9 mouse cellular contexts compared by ENCODE assay signal in genomic region chr16:5931680-5932079, GRCm38 (mm10). TPM values are rescaled to one million over a fixed set of nuclear protein-coding genes. Genes with fewer than 3 reads are reported as not detected.
DNase-seq lines count a peak whose midpoint lies in the region; ATAC-seq and TF ChIP-seq lines count a peak whose summit lies in the region.
"Had no signal": no experiment of that assay in that cellular context is flagged by ENCODE, and none has a peak within 500 bp of the region (broad histone marks: within the 10 kb centered on the region; RNA-seq: fewer than 3 reads in every experiment).

No protein-coding gene starts in this region.

- in situ Hi-C loops in CH12.LX (cut with MboI; ENCODE audit: low pct_ligation_motif_present, low pct_unique_long_range_greater_than_20kb, low sequenced_read_pairs), result no loop called here

- peaks cover 11% of the 10 kb centered on the region for H3K27me3 ChIP-seq in CH12.LX (replicated peaks)
- H3K27me3 ChIP-seq in liver, postnatal 0 days (ENCODE audit: insufficient read depth, low read length), result no peaks in the 10 kb centered on the region
- H3K27me3 ChIP-seq: embryonic facial prominence, embryonic 15.5 days had no signal

- dilution Hi-C loops in CH12.LX (cut with MboI; ENCODE audit: extremely low pct_ligation_motif_present, extremely low pct_unique_long_range_greater_than_20kb, low sequenced_read_pairs), result no loop called here

- no peak overlapping the region for H3K4me2 ChIP-seq in CH12.LX (ENCODE audit: insufficient read depth, low read depth, poor library complexity, severe bottlenecking)
- no peak overlapping the region for H3K4me2 ChIP-seq in liver, postnatal 0 days (ENCODE audit: low read depth, low read length)
- H3K4me2 ChIP-seq: embryonic facial prominence, embryonic 15.5 days had no signal

- no peak overlapping the region for H3K9ac ChIP-seq in CH12.LX (ENCODE audit: insufficient read depth, low read depth)
- H3K9ac ChIP-seq in liver, postnatal 0 days (replicated peaks), result no peak overlapping the region
- H3K9ac ChIP-seq: embryonic facial prominence, embryonic 15.5 days had no signal

- H3K9me3 ChIP-seq in CH12.LX (replicated peaks; ENCODE audit: low read length), result peaks cover 38% of the 10 kb centered on the region
- H3K9me3 ChIP-seq in liver, postnatal 0 days (ENCODE audit: low read length), result no peaks in the 10 kb centered on the region
- H3K9me3 ChIP-seq: embryonic facial prominence, embryonic 15.5 days had no signal

- peak; percentile 64 for DNase-seq in CH12.LX (ENCODE audit: extremely low read depth)
- peak; percentile 90 for DNase-seq in adrenal gland, postnatal 10 days
- DNase-seq in embryo, embryonic 10.5 days (ENCODE audit: low spot score), result peak; percentile 90
- peak; percentile 61 for DNase-seq in kidney, postnatal 14 days
- DNase-seq in liver, postnatal 0 days, result peak; percentile 55
- peak; percentile 45 for DNase-seq in retina, adult 2 months (ENCODE audit: low read depth, low spot score)
- peak; percentile 28 for DNase-seq in urinary bladder, adult 2 months (ENCODE audit: low spot score)

- H3K79me2 ChIP-seq in CH12.LX (replicated peaks; ENCODE audit: control insufficient read depth, extremely low read depth, insufficient read depth, poor library complexity, severe bottlenecking), result no peaks in the 10 kb centered on the region

- H3K36me3 ChIP-seq in CH12.LX (replicated peaks in 1 of 2; ENCODE audit: control insufficient read depth in 1 of 2, insufficient read depth in 1 of 2, low read length in 1 of 2), result no peaks in the 10 kb centered on the region
- H3K36me3 ChIP-seq in liver, postnatal 0 days (replicated peaks; ENCODE audit: insufficient read depth, low read length), result no peaks in the 10 kb centered on the region
- H3K36me3 ChIP-seq: embryonic facial prominence, embryonic 15.5 days had no signal

- no peak overlapping the region for H3K27ac ChIP-seq in CH12.LX (ENCODE audit: insufficient read depth, low read depth)
- H3K27ac ChIP-seq in liver, postnatal 0 days (ENCODE audit: low read depth), result no peak overlapping the region
- H3K27ac ChIP-seq: embryonic facial prominence, embryonic 15.5 days had no signal

- ATAC-seq in granulocyte monocyte progenitor cell, adult 5-6 weeks (replicated peaks; ENCODE audit: poor library complexity, severe bottlenecking), result peak; percentile 42; the same call in 1 of the 2 replicates
- ATAC-seq in liver, postnatal 0 days, result no peak

- no peak for TF ChIP-seq EP300 in CH12.LX (IDR thresholded peaks at IDR 0.05; ENCODE audit: low read length)
- TF ChIP-seq EP300 in liver, postnatal 0 days (IDR thresholded peaks at IDR 0.05; ENCODE audit: low read depth), result no peak

- peak; percentile 21 for TF ChIP-seq RAD21 in CH12.LX (IDR thresholded peaks at IDR 0.05; ENCODE audit: low read depth, low read length)

- no peaks in the 10 kb centered on the region for H3K4me1 ChIP-seq in CH12.LX (ENCODE audit: control insufficient read depth in 1 of 2, insufficient read depth in 2 of 2)
- no peaks in the 10 kb centered on the region for H3K4me1 ChIP-seq in liver, postnatal 0 days (ENCODE audit: insufficient read depth)
- H3K4me1 ChIP-seq: embryonic facial prominence, embryonic 15.5 days had no signal

- 30% methylated on average over 7 of the region's 7 CpGs for WGBS in liver, postnatal 0 days (ENCODE audit: insufficient replicate concordance)

- no peak overlapping the region for H3K4me3 ChIP-seq in CH12.LX (replicated peaks in 1 of 3; ENCODE audit: low read depth in 2 of 3, low read length in 2 of 3, poor library complexity in 1 of 3)
- no peak overlapping the region for H3K4me3 ChIP-seq in liver, postnatal 0 days (ENCODE audit: low read depth, low read length)
- H3K4me3 ChIP-seq: embryonic facial prominence, embryonic 15.5 days had no signal

- peak; percentile 55 to 62 for TF ChIP-seq CTCF in CH12.LX (conservative IDR thresholded peaks at IDR 0.05 in 1 of 2, IDR thresholded peaks at IDR 0.05 in 1 of 2; ENCODE audit: low read depth in 2 of 2, low read length in 2 of 2)
- peak; percentile 64 for TF ChIP-seq CTCF in liver, postnatal 0 days (IDR thresholded peaks at IDR 0.05; ENCODE audit: low read depth)

- TF ChIP-seq POLR2A in CH12.LX (IDR thresholded peaks at IDR 0.05; ENCODE audit: low read depth, low read length), result no peak

TF ChIP-seq in CH12.LX, 34 proteins besides CTCF, POLR2A, EP300 and RAD21:
- TF ChIP-seq ELF1 (IDR thresholded peaks at IDR 0.05; ENCODE audit: low read depth, low read length) (no peak), SMC3 (IDR thresholded peaks at IDR 0.05; ENCODE audit: low read depth, low read length) (peak; percentile 42)

RNA-seq across cellular contexts. Expression of gene Rbfox1, which starts 46.5 kb away (rescaled TPM):
- total RNA-seq in CH12.LX (2012; rRNA removed) (not detected in 2 replicates), CH12.LX (2014; rRNA removed) (not detected in 2 replicates)
- not detected in 2 replicates for polyA plus RNA-seq in CH12.LX (2012; ENCODE audit: insufficient read length, low read depth)
- 10 to 100 TPM in 1 of 2 experiments, 1 to 10 TPM in 1; 5.0 to 12.9 TPM for total RNA-seq in adrenal gland, postnatal 10 days (2021)
- not detected in 2 replicates for total RNA-seq in granulocyte monocyte progenitor cell, adult 5-6 weeks (2014; fragmentation: Nextera tagmentation)
- not detected in 2 replicates for total RNA-seq in granulocyte monocyte progenitor cell, adult 5-6 weeks (2017)
- polyA plus RNA-seq in liver, postnatal 0 days (2015; fragmentation: Nextera tagmentation; extraction: Ambion mirVana), result 0.12 and 0.30 TPM in 2 replicates
- polyA plus RNA-seq in urinary bladder, adult 2 months (2012; rRNA removed), result 0.14 and 0.25 TPM in 2 replicates

Comparison
In these comparisons a context has a peak if more than half of its experiments do, and no peak if none do; other contexts are left out.
1. DNase-seq: peak in every context shown above with its lines; median percentile 90 in adrenal gland, postnatal 10 days; 90 in embryo, embryonic 10.5 days; 64 in CH12.LX; 61 in kidney, postnatal 14 days; 55 in liver, postnatal 0 days; 45 in retina, adult 2 months; 28 in urinary bladder, adult 2 months.
2. RNA of gene Rbfox1, which starts 46.5 kb away (total RNA-seq): 5.0 to 12.9 TPM in adrenal gland, postnatal 10 days; not detected in CH12.LX and not detected in granulocyte monocyte progenitor cell, adult 5-6 weeks; every median in the first group is over 4 times any median in the second.